Mouse (Mus musculus) left cerebral cortex, postnatal 4 days (tissue): ENCODE results near the gene Rab17. TPM values are rescaled to one million over a fixed set of nuclear protein-coding genes. Genes with fewer than 3 reads are reported as not detected.

Source experiments
- DNase-seq: peaks from one replicate; pipeline ENCODE4 v3.0.0-alpha.2; 2022
- intact Hi-C: fragments of 180-260 bp; cut with DNase I; formaldehyde crosslinking; loops from one replicate; pipeline ENCODE4 v1.15.1; 2025
- total RNA-seq, 2 experiments: library from RNA; stranded (reverse); gene quantifications; 2 replicates each; pipeline ENCODE4 v1.2.3; 2021

Gene Rab17
- total RNA-seq, 2 experiments from 2014 or later, result not detected

DNA sequence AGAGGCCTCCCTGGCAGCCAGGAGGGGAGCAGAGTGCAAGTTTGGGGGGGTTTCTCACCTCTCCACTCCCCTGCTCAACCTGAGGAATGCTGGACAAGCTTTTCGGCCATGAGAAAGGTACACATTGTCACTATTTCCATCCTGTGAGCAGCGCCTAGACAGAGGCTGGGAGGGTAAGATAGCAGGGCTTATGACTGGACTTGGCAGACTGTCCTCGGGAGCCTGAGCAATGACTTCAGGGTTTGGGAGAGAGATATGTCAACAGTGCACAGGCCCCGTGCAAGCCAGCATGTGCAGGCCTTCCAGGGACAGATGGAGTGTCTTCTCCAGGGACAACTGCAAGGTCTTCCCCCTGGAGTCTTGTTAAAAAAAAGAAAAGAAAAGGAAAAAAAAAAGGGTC lies 29.5 kb downstream of the Rab17 start:
- intact Hi-C loops, result no loop called here

DNA sequence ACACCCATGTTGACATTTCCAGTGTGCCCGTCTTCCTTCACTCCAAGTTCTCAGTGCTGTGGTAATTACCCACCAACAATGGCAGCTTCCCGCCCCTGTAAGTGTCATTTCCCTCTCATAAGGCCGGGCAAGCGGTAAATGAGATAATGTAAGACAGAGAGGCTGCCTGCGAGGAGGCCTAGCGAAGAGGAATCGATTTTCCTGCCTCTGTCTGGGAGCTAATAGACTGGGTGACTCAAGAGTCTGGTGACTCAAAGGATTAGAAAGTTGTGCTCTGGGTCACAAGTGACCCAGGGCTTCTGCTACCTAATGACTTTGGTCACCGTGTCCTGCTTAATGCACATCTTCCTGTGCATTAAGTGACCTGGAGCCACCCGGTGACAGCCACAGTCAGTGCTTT lies 32.5 kb downstream of the Rab17 start:
- no peak for DNase-seq
- intact Hi-C loops, result no loop called here

More for the DNA sequence above, 29.5 kb downstream of the Rab17 start:
- no peak for DNase-seq

GRCm38 (mm10) chr1:90933001-90933400 lies 36.5 kb downstream of the Rab17 start:
- intact Hi-C loops, result no loop called here
- DNase-seq, result peak; percentile 47

DNA sequence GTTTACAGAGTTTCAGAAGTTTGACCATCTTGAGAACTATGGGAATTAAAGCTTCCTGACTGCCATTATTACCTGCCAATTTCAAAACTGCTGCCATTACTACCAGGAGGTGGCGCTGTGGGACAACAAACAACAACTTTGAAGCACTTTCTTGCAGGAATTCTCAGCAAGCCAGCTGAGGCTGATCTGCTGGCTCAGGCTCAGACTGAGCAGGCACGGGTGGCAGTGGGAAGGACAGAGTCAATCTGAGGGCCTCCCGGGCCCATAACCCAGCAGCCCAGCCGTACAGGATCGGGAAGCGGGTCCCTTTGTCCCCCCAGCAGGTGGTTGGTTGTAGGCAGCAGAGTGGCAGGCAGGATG lies 40.9 kb downstream of the Rab17 start:
- intact Hi-C loops, result no loop called here
- peak; percentile 90 for DNase-seq

- intact Hi-C loops, result no loop called here
- no peak for DNase-seq
Measured at GRCm38 (mm10) chr1:90927929-90928574, 41.4 kb downstream of the Rab17 start.

GRCm38 (mm10) chr1:90927308-90927707 lies 42.2 kb downstream of the Rab17 start:
- no peak for DNase-seq
- intact Hi-C loops, result no loop called here

DNA sequence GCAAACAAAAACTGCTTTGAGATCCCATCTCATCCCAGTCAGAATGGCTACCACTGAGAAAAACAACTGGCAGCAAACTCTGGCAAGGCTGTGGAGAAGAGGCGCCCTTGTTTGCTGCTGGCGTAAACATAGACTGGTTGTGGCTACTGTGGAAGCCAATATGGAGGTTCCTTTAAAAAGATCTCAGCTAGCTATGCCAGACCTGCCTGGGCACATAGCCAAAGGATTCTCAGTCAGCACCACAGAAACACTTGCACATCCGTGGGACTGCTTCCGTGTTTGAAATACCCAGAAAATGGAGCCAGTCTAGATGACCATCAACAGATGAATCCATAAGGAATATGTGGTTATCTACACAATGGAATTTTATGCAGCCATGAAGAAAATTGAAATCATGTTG lies 43.4 kb downstream of the Rab17 start:
- intact Hi-C loops, result no loop called here
- no peak for DNase-seq

DNA sequence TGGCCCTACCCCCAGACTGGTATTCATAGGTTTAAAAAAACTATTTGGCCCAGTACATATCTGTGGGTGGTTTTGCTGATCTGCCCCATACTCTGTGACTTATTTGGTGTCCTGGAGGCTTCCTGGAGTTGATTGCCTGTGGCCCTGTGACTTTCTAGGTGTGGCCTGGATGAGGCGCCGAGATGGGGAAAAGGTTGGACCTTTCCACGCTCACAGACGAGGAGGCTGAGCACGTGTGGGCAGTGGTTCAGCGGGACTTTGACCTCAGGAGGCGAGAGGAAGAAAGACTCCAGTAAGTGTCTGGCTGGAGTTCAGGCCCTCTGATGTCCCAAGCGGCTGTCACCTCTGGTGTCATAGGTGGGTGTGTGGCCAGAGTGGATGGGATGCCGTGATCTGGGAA lies 47.8 kb downstream of the Rab17 start:
- intact Hi-C loops, result no loop called here
- no peak for DNase-seq

- DNase-seq, result peak; percentile 16
- intact Hi-C loops, result no loop called here
Measured at GRCm38 (mm10) chr1:90917509-90917908, 52.0 kb downstream of the Rab17 start.

DNA sequence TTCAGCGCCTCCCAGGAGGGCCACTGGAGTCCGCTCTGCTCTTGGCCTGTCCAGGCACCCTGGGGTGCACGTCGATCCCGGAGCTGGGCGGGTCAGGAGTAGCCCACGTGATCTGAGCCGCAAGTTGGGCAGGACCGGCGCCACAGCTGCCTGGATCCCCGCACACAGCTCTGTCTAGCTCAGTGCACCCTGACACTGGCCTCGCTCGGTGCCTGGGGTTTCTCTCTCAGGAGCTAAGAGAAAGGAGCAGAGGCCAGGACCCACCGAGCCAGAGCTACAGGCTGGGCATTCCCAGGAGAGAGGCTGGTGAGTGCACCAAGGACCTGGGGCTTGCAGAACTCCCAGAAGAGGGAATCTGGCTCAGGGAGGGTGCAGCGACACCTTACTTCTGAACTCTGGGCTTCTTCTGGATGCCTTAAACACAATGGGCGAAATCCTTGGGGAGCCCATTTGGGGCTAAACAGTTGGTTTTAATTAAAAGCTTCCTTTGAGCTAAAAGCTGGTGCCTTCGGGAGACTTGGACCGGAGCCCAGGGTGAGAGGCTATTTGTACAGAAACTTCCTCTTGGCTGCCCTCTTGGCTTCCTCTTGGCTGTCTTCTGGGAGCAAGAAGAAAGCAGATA lies 54.4 kb downstream of the Rab17 start, which contains the start of gene Mlph:
Mlph (plus strand) TSS at position 138 of the 622 bp plus-strand sequence.
- peak; percentile 69 for DNase-seq
- intact Hi-C loops, result no loop called here

DNA sequence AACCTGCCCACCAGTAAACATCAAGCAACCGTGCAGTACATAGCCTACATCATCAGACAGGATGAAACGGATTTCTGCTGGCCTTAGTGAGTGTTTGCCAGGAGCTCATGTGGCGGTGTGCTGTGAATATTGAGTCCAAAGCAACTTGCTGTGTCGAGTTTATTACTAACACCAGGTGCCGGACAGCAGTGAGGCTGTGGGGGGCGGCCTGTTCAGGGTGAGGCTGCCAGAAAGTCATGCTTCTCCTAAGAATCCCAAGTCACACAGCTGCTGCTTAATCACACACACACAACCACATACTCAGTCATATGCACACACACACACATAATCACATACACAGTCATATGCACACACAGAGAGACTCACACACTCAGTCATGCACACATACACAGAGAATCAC lies 56.2 kb downstream of the Rab17 start:
- intact Hi-C loops, result no loop called here
- peak; percentile 53 for DNase-seq

- intact Hi-C loops, result no loop called here
- DNase-seq, result peak; percentile 36
Measured at GRCm38 (mm10) chr1:90909631-90910152, 59.8 kb downstream of the Rab17 start.

DNA sequence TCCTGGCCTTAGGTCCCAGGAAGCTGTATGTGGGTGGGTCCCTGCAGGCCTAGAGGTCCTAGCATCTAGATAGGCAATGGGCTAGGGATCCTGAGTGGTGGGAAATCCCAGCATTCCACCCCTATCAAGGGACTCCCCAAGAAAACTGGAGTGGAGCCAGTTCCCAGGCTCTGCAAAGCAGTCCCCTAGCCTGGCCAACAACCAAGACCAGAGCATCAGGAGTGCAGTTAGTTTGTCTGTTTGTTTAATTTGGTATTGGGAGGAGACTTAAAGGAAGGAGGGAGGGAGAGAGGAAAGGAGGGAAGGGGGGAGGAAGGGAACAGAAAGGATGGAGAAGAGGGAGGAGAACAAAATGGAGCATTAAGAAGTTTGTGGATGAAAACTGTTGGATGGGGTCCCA lies 60.3 kb downstream of the Rab17 start:
- intact Hi-C loops, result no loop called here
- peak; percentile 50 for DNase-seq

Other genes starting within 250 kb of the Rab17 start
- 10 to 100 TPM in 1 of 2 experiments, 1 to 10 TPM in 1; 7.8 to 10.5 TPM for gene Col6a3, start 125.7 kb downstream of the Rab17 start, total RNA-seq
- under 1 TPM; 0.40 to 0.79 TPM for gene Mlph, start 54.6 kb downstream of the Rab17 start, total RNA-seq
- not detected for gene Prlh, start 16.6 kb downstream of the Rab17 start, total RNA-seq
- gene Lrrfip1, start 29.1 kb upstream of the Rab17 start, total RNA-seq, result 10 to 100 TPM; 66.4 to 74.2 TPM
- under 1 TPM in 1 of 2 experiments, not detected in 1; 0.10 TPM for gene Rbm44, start 175.4 kb upstream of the Rab17 start, total RNA-seq
- 10 to 100 TPM; 12.3 to 14.3 TPM for gene Ramp1, start 210.2 kb upstream of the Rab17 start, total RNA-seq